Mouse (Mus musculus): ENCODE measurements at regions not wholly inside any gene's neighbourhood (a gene's known extent, or its start where the extent isn't known, plus 50 kb on each side); places are given as distances from the start of the nearest gene placed in this dataset.
"Not testable (repeated sequence)": the region's sequence is repeated elsewhere in the genome, so short reads cannot be mapped to it uniquely, and the experiment has no call there.

GRCm38 (mm10) chr17:4865621-4866020 is 128.5 kb upstream of the Arid1b start:
- ATAC-seq (replicated peaks; ENCODE audit: poor library complexity, severe bottlenecking): no peak

GRCm38 (mm10) chr17:4866026-4866896 is 127.9 kb upstream of the Arid1b start:
- ATAC-seq (replicated peaks; ENCODE audit: poor library complexity, severe bottlenecking): no peak

GRCm38 (mm10) chr17:4867083-4867482 is 127.0 kb upstream of the Arid1b start:
- no peak for ATAC-seq (replicated peaks; ENCODE audit: poor library complexity, severe bottlenecking)

- no peak for ATAC-seq (replicated peaks; ENCODE audit: poor library complexity, severe bottlenecking)
Measured at GRCm38 (mm10) chr17:4867754-4868445, 126.2 kb upstream of the Arid1b start.

- ATAC-seq (replicated peaks; ENCODE audit: poor library complexity, severe bottlenecking): no peak
Measured at GRCm38 (mm10) chr17:4868446-4868825, 125.7 kb upstream of the Arid1b start.

GRCm38 (mm10) chr17:4868861-4869260 is 125.3 kb upstream of the Arid1b start:
- ATAC-seq (replicated peaks; ENCODE audit: poor library complexity, severe bottlenecking): no peak

GRCm38 (mm10) chr17:4871267-4871666 is 122.9 kb upstream of the Arid1b start:
- ATAC-seq (replicated peaks; ENCODE audit: poor library complexity, severe bottlenecking): no peak

GRCm38 (mm10) chr17:4874459-4874858 is 119.7 kb upstream of the Arid1b start:
- no peak for ATAC-seq (replicated peaks; ENCODE audit: poor library complexity, severe bottlenecking)

GRCm38 (mm10) chr17:4875086-4876046 is 118.8 kb upstream of the Arid1b start:
- peak; percentile 20; the same call in 1 of the 2 replicates for ATAC-seq (replicated peaks; ENCODE audit: poor library complexity, severe bottlenecking)

- no peak for ATAC-seq (replicated peaks; ENCODE audit: poor library complexity, severe bottlenecking)
Measured at GRCm38 (mm10) chr17:4876431-4876830, 117.7 kb upstream of the Arid1b start.

GRCm38 (mm10) chr17:4881473-4881872 is 112.7 kb upstream of the Arid1b start:
- no peak for ATAC-seq (replicated peaks; ENCODE audit: poor library complexity, severe bottlenecking)

GRCm38 (mm10) chr17:4884083-4884482 is 110.0 kb upstream of the Arid1b start:
- no peak for ATAC-seq (replicated peaks; ENCODE audit: poor library complexity, severe bottlenecking)

GRCm38 (mm10) chr17:4884761-4885160 is 109.4 kb upstream of the Arid1b start:
- no peak for ATAC-seq (replicated peaks; ENCODE audit: poor library complexity, severe bottlenecking)

- not testable (repeated sequence) for ATAC-seq (replicated peaks; ENCODE audit: poor library complexity, severe bottlenecking)
Measured at GRCm38 (mm10) chr17:4887331-4887730, 106.8 kb upstream of the Arid1b start.

GRCm38 (mm10) chr17:4889577-4889976 is 104.6 kb upstream of the Arid1b start:
- no peak for ATAC-seq (replicated peaks; ENCODE audit: poor library complexity, severe bottlenecking)

GRCm38 (mm10) chr17:4890131-4890530 is 104.0 kb upstream of the Arid1b start:
- ATAC-seq (replicated peaks; ENCODE audit: poor library complexity, severe bottlenecking): no peak; the same call in 1 of the 2 replicates

GRCm38 (mm10) chr17:4891576-4891975 is 102.6 kb upstream of the Arid1b start:
- ATAC-seq (replicated peaks; ENCODE audit: poor library complexity, severe bottlenecking): no peak

GRCm38 (mm10) chr17:4894756-4895330 is 99.3 kb upstream of the Arid1b start:
- not testable (repeated sequence) for ATAC-seq (replicated peaks; ENCODE audit: poor library complexity, severe bottlenecking)

- no peak for ATAC-seq (replicated peaks; ENCODE audit: poor library complexity, severe bottlenecking)
Measured at GRCm38 (mm10) chr17:4903129-4903528, 91.0 kb upstream of the Arid1b start.

- no peak for ATAC-seq (replicated peaks; ENCODE audit: poor library complexity, severe bottlenecking)
Measured at GRCm38 (mm10) chr17:4906504-4906903, 87.6 kb upstream of the Arid1b start.
